Mouse (Mus musculus): ENCODE data around the gene Pik3r5. TPM values are rescaled to one million over a fixed set of nuclear protein-coding genes. Genes with fewer than 3 reads are reported as not detected.

Gene Pik3r5
- polyA plus RNA-seq, 1 experiment from 2014 or later, result 0.92 TPM

DNA sequence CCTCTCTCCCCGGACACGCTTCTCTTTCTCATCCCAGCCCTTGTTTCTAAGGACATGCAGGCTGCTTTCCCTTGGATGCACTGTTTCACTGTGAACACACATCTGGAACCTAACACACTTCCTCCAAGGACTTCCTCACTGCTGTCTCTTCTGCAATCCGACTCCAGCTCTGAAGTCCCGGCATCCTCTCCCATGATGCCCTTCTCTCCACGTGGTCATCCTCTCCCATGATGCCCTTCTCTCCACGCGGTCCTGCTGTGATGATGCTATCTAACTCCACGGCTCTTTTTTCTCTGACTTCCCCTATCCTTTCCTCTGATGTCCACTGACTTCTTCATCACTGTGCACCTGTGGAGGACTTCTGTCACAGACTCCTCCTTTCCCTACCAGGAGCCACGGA lies 8.2 kb downstream of the Pik3r5 start:
- ATAC-seq (ENCODE audit: low FRiP score), result no peak
- no peaks in the 10 kb centered on the region for H3K27me3 ChIP-seq (ENCODE audit: control insufficient read depth, insufficient read depth, low read length)
- no peak overlapping the region for H3K4me2 ChIP-seq
- H3K9ac ChIP-seq (ENCODE audit: low read length), result no peak overlapping the region
- H3K9me3 ChIP-seq (ENCODE audit: control insufficient read depth, low read length), result no peaks in the 10 kb centered on the region
- no peaks in the 10 kb centered on the region for H3K4me1 ChIP-seq (ENCODE audit: control insufficient read depth, insufficient read depth, low read length)
- 82% methylated on average over 9 of the region's 9 CpGs for WGBS
- H3K27ac ChIP-seq (ENCODE audit: low read depth, low read length), result no peak overlapping the region
- no peak overlapping the region for H3K4me3 ChIP-seq (ENCODE audit: low read depth, low read length)
- DNase-seq (ENCODE audit: low spot score, missing footprints), result no peak
- H3K36me3 ChIP-seq (ENCODE audit: control insufficient read depth, insufficient read depth, low read length), result no peaks in the 10 kb centered on the region

GRCm38 (mm10) chr11:68440965-68441364 lies 9.0 kb downstream of the Pik3r5 start:
- WGBS, result 69% methylated on average over 5 of the region's 5 CpGs
- no peaks in the 10 kb centered on the region for H3K36me3 ChIP-seq (ENCODE audit: control insufficient read depth, insufficient read depth, low read length)
- no peak for ATAC-seq (ENCODE audit: low FRiP score)
- no peak overlapping the region for H3K9ac ChIP-seq (ENCODE audit: low read length)
- no peak overlapping the region for H3K27ac ChIP-seq (ENCODE audit: low read depth, low read length)
- H3K27me3 ChIP-seq (ENCODE audit: control insufficient read depth, insufficient read depth, low read length), result no peaks in the 10 kb centered on the region
- no peaks in the 10 kb centered on the region for H3K9me3 ChIP-seq (ENCODE audit: control insufficient read depth, low read length)
- H3K4me2 ChIP-seq, result no peak overlapping the region
- DNase-seq (ENCODE audit: low spot score, missing footprints), result no peak
- H3K4me1 ChIP-seq (ENCODE audit: control insufficient read depth, insufficient read depth, low read length), result no peaks in the 10 kb centered on the region
- no peak overlapping the region for H3K4me3 ChIP-seq (ENCODE audit: low read depth, low read length)

- Histone ChIP-seq H3K9ac (ENCODE audit: low read length) (no peak overlapping the region), H3K4me2 (no peak overlapping the region), H3K9me3 (ENCODE audit: control insufficient read depth, low read length) (no peaks in the 10 kb centered on the region), H3K4me1 (ENCODE audit: control insufficient read depth, insufficient read depth, low read length) (no peaks in the 10 kb centered on the region), H3K4me3 (ENCODE audit: low read depth, low read length) (no peak overlapping the region), H3K36me3 (ENCODE audit: control insufficient read depth, insufficient read depth, low read length) (no peaks in the 10 kb centered on the region), H3K27me3 (ENCODE audit: control insufficient read depth, insufficient read depth, low read length) (no peaks in the 10 kb centered on the region), H3K27ac (ENCODE audit: low read depth, low read length) (no peak overlapping the region)
- ATAC-seq (ENCODE audit: low FRiP score) (no peak), DNase-seq (ENCODE audit: low spot score, missing footprints) (no peak)
- WGBS, result 92% methylated on average over 8 of the region's 8 CpGs
These were observed 10.4 kb downstream of the Pik3r5 start for GRCm38 (mm10) chr11:68442346-68442745.

DNA sequence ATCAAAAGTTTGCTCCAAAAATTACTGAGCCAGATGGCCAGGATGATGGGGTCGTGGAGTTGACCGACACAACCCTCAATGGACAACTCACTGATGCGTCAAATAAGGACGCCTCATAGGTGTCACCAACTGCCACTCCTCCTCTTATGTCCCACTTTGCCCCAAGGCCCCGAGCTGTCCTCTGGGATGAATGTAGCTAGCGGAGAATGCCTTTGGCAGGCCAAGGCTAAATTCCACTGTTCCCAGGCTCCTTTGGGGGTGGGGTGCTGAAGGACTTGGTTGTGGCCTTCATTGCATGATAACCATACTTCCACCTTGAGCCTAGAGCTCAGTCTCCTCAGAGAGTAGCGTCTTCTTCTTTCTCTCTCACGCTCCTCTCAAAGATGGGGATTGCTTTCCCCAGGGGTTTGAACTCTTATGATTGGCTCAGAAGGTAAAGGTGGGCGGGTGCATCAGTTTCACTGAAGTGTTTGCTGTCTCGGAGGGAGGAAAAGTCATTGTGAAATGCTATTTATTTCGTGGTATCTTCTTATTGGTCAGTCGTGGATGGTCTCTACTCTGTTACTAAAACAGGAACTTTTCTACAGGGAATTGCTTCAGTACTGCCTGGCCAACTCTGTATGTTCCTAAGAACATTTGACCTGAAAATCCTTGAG lies 11.2 kb downstream of the Pik3r5 start:
- Histone ChIP-seq H3K27ac (ENCODE audit: low read depth, low read length) (no peak overlapping the region), H3K9me3 (ENCODE audit: control insufficient read depth, low read length) (no peaks in the 10 kb centered on the region), H3K4me3 (ENCODE audit: low read depth, low read length) (no peak overlapping the region), H3K9ac (ENCODE audit: low read length) (no peak overlapping the region), H3K4me2 (no peak overlapping the region), H3K36me3 (ENCODE audit: control insufficient read depth, insufficient read depth, low read length) (no peaks in the 10 kb centered on the region), H3K27me3 (ENCODE audit: control insufficient read depth, insufficient read depth, low read length) (no peaks in the 10 kb centered on the region), H3K4me1 (ENCODE audit: control insufficient read depth, insufficient read depth, low read length) (no peaks in the 10 kb centered on the region)
- DNase-seq (ENCODE audit: low spot score, missing footprints) (no peak), ATAC-seq (ENCODE audit: low FRiP score) (no peak)
- WGBS, result 81% methylated on average over 12 of the region's 12 CpGs

GRCm38 (mm10) chr11:68445901-68446300 lies 14.0 kb downstream of the Pik3r5 start:
- Histone ChIP-seq H3K9me3 (ENCODE audit: control insufficient read depth, low read length) (no peaks in the 10 kb centered on the region), H3K4me2 (no peak overlapping the region)
- 87% methylated on average over 4 of the region's 4 CpGs for WGBS

GRCm38 (mm10) chr11:68446547-68446946 lies 14.6 kb downstream of the Pik3r5 start:
- Histone ChIP-seq H3K36me3 (ENCODE audit: control insufficient read depth, insufficient read depth, low read length) (no peaks in the 10 kb centered on the region), H3K4me3 (ENCODE audit: low read depth, low read length) (no peak overlapping the region), H3K4me1 (ENCODE audit: control insufficient read depth, insufficient read depth, low read length) (no peaks in the 10 kb centered on the region), H3K9ac (ENCODE audit: low read length) (no peak overlapping the region), H3K4me2 (no peak overlapping the region), H3K27ac (ENCODE audit: low read depth, low read length) (no peak overlapping the region), H3K9me3 (ENCODE audit: control insufficient read depth, low read length) (no peaks in the 10 kb centered on the region), H3K27me3 (ENCODE audit: control insufficient read depth, insufficient read depth, low read length) (no peaks in the 10 kb centered on the region)
- no peak for DNase-seq (ENCODE audit: low spot score, missing footprints)
- 88% methylated on average over 4 of the region's 4 CpGs for WGBS
- no peak for ATAC-seq (ENCODE audit: low FRiP score)

More at GRCm38 (mm10) chr11:68445901-68446300, 14.0 kb downstream of the Pik3r5 start:
- no peak overlapping the region for H3K9ac ChIP-seq (ENCODE audit: low read length)
- no peak overlapping the region for H3K27ac ChIP-seq (ENCODE audit: low read depth, low read length)
- no peak for ATAC-seq (ENCODE audit: low FRiP score)
- no peaks in the 10 kb centered on the region for H3K27me3 ChIP-seq (ENCODE audit: control insufficient read depth, insufficient read depth, low read length)
- no peak for DNase-seq (ENCODE audit: low spot score, missing footprints)
- no peak overlapping the region for H3K4me3 ChIP-seq (ENCODE audit: low read depth, low read length)
- no peaks in the 10 kb centered on the region for H3K36me3 ChIP-seq (ENCODE audit: control insufficient read depth, insufficient read depth, low read length)
- H3K4me1 ChIP-seq (ENCODE audit: control insufficient read depth, insufficient read depth, low read length), result no peaks in the 10 kb centered on the region

GRCm38 (mm10) chr11:68447242-68447641 lies 15.3 kb downstream of the Pik3r5 start:
- Histone ChIP-seq H3K36me3 (ENCODE audit: control insufficient read depth, insufficient read depth, low read length) (no peaks in the 10 kb centered on the region), H3K27ac (ENCODE audit: low read depth, low read length) (no peak overlapping the region), H3K4me3 (ENCODE audit: low read depth, low read length) (no peak overlapping the region), H3K9me3 (ENCODE audit: control insufficient read depth, low read length) (no peaks in the 10 kb centered on the region), H3K4me1 (ENCODE audit: control insufficient read depth, insufficient read depth, low read length) (no peaks in the 10 kb centered on the region), H3K27me3 (ENCODE audit: control insufficient read depth, insufficient read depth, low read length) (no peaks in the 10 kb centered on the region), H3K4me2 (no peak overlapping the region), H3K9ac (ENCODE audit: low read length) (no peak overlapping the region)
- DNase-seq (ENCODE audit: low spot score, missing footprints) (no peak), ATAC-seq (ENCODE audit: low FRiP score) (no peak)
- 82% methylated on average over 2 of the region's 2 CpGs for WGBS

- H3K27ac ChIP-seq (ENCODE audit: low read depth, low read length), result no peak overlapping the region
- H3K36me3 ChIP-seq (ENCODE audit: control insufficient read depth, insufficient read depth, low read length), result no peaks in the 10 kb centered on the region
- no peaks in the 10 kb centered on the region for H3K9me3 ChIP-seq (ENCODE audit: control insufficient read depth, low read length)
- ATAC-seq (ENCODE audit: low FRiP score), result no peak
- H3K4me1 ChIP-seq (ENCODE audit: control insufficient read depth, insufficient read depth, low read length), result no peaks in the 10 kb centered on the region
- H3K27me3 ChIP-seq (ENCODE audit: control insufficient read depth, insufficient read depth, low read length), result no peaks in the 10 kb centered on the region
- H3K4me3 ChIP-seq (ENCODE audit: low read depth, low read length), result no peak overlapping the region
- WGBS, result 87% methylated on average over 7 of the region's 7 CpGs
- no peak for DNase-seq (ENCODE audit: low spot score, missing footprints)
- no peak overlapping the region for H3K4me2 ChIP-seq
- H3K9ac ChIP-seq (ENCODE audit: low read length), result no peak overlapping the region
These were observed 16.4 kb downstream of the Pik3r5 start for GRCm38 (mm10) chr11:68448356-68448755.

GRCm38 (mm10) chr11:68451282-68451735 lies 19.4 kb downstream of the Pik3r5 start:
- no peak overlapping the region for H3K27ac ChIP-seq (ENCODE audit: low read depth, low read length)
- no peaks in the 10 kb centered on the region for H3K4me1 ChIP-seq (ENCODE audit: control insufficient read depth, insufficient read depth, low read length)

More at GRCm38 (mm10) chr11:68451282-68451735, 19.4 kb downstream of the Pik3r5 start:
- Histone ChIP-seq H3K4me2 (no peak overlapping the region), H3K36me3 (ENCODE audit: control insufficient read depth, insufficient read depth, low read length) (no peaks in the 10 kb centered on the region), H3K9ac (ENCODE audit: low read length) (no peak overlapping the region), H3K27me3 (ENCODE audit: control insufficient read depth, insufficient read depth, low read length) (no peaks in the 10 kb centered on the region), H3K9me3 (ENCODE audit: control insufficient read depth, low read length) (no peaks in the 10 kb centered on the region), H3K4me3 (ENCODE audit: low read depth, low read length) (no peak overlapping the region)
- ATAC-seq (ENCODE audit: low FRiP score) (no peak), DNase-seq (ENCODE audit: low spot score, missing footprints) (no peak)
- WGBS, result 69% methylated on average over 10 of the region's 10 CpGs

Measured in midbrain, embryonic 11.5 days (tissue).